Mouse (Mus musculus): ENCODE measurements around the gene Cuedc1. TPM values are rescaled to one million over a fixed set of nuclear protein-coding genes. Genes with fewer than 3 reads are reported as not detected.

Gene Cuedc1
- polyA plus RNA-seq, 1 experiment from 2014 or later, result 46.1 TPM

DNA sequence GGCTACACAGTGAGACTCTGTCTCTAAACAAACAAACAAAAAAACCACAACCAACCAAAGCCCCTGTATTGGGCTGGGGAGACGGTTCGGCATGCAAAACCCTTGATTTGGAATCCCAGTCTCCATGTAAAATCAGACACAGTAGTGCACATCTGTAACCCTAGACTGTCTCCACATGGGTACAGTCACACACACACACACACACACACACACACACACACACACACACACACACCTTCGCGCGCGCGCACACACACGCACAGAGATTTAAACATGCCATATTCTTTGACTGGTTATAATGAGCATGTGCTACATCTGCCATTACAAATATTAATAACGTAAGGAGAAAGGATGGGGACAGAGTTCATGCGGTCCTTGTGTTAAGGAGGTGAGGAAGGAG is 142.4 kb downstream of the Cuedc1 start:
- H3K4me3 ChIP-seq (ENCODE audit: low read depth, low read length), result no peak overlapping the region
- no peak for ATAC-seq
- no peaks in the 10 kb centered on the region for H3K9me3 ChIP-seq (replicated peaks; ENCODE audit: control insufficient read depth, low read length, poor library complexity, severe bottlenecking)
- WGBS, result 43% methylated on average over 10 of the region's 10 CpGs
- peaks cover 31% of the 10 kb centered on the region for H3K4me1 ChIP-seq (ENCODE audit: control insufficient read depth, insufficient read depth, low read length)
- H3K27me3 ChIP-seq (ENCODE audit: control insufficient read depth, insufficient read depth, low read depth, low read length), result no peaks in the 10 kb centered on the region
- peak overlapping the region; percentile 53; the same call in 1 of the 2 replicates for H3K27ac ChIP-seq (ENCODE audit: low read length)
- no peak overlapping the region for H3K4me2 ChIP-seq (ENCODE audit: low read length)
- H3K36me3 ChIP-seq (ENCODE audit: control insufficient read depth, insufficient read depth, low read length), result no peaks in the 10 kb centered on the region
- no peak overlapping the region for H3K9ac ChIP-seq (ENCODE audit: low read depth, low read length)

DNA sequence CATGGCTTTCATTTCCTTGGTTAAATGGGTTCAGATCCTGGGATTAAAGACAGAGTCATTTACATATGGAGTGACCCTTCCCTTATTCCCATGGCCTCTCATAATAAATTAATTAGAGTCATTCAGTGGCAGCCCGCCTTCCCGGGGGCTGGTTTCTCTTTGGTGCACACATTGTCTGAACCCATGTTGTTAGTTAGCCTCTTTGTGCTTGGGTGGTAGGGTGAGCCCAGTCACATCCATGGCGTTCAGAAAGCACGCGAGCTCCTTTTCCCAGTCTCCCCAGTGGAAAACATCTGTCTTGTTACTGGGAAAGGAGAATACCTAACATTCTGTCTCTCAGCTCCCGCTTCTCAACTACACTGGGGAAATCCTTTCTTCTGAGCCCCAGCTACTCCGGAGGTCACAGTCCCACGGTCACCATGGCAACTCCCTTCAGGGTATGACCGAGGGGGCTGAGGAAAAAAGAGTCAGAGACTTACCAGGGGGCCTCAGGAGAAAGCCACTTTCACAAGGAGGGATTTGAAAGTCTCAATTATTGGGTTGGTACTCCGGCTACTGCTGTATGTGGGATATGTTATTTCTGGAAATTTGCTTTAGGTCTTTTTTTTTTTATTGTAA is 143.0 kb downstream of the Cuedc1 start:
- Histone ChIP-seq H3K27ac (ENCODE audit: low read length) (peak overlapping the region; percentile 53), H3K9me3 (replicated peaks; ENCODE audit: control insufficient read depth, low read length, poor library complexity, severe bottlenecking) (no peaks in the 10 kb centered on the region), H3K4me1 (ENCODE audit: control insufficient read depth, insufficient read depth, low read length) (peaks cover 27% of the 10 kb centered on the region), H3K27me3 (ENCODE audit: control insufficient read depth, insufficient read depth, low read depth, low read length) (no peaks in the 10 kb centered on the region), H3K4me3 (ENCODE audit: low read depth, low read length) (no peak overlapping the region), H3K36me3 (ENCODE audit: control insufficient read depth, insufficient read depth, low read length) (no peaks in the 10 kb centered on the region), H3K4me2 (ENCODE audit: low read length) (0 out of 2 replicates have a peak overlapping the region, but pooled peaks have one; percentile 10), H3K9ac (ENCODE audit: low read depth, low read length) (no peak overlapping the region)
- WGBS, result 3% methylated on average over 10 of the region's 10 CpGs
- peak; percentile 68; the same call in 1 of the 2 replicates for ATAC-seq

DNA sequence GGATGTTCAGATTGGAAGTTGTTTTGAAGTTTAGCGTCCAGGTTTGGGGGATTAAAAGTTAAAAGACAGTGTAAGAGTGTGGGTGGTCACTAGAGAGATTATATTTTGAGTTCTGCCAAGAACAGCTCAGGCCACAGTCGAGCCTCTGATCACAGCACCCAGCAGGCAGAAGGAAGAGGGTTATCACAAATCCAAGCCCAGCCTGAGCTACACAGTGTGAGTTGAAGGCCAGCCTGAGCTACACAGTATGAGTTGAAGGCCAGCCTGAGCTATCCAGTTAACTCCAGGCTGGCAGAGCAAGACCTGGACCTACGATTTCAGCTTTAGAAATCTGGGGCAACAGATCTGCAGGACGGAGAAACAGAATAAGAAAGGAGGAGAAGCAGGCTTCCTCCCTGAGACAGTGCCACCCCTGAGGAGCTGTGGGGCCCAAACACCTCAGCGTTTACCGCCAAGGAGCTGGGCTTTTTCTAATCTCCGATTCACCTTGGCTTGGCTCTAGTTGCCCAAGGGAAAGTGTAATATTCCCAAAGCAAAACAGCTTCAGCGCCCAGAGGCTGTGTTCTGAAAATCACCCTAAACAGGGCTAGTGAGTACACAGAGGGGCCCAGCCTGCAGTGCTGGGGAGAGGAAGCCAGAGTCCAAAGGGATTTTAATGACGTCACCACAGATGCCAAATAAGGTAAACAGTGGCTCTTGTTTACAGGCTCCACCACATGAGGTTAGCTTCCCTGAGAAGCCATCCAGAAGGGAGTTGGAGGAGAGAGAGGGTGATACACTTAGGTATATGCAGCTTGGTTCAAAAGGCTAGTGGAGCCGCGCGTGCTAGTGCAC is 143.8 kb downstream of the Cuedc1 start:
- H3K4me2 ChIP-seq (ENCODE audit: low read length), result no peak overlapping the region
- H3K9me3 ChIP-seq (replicated peaks; ENCODE audit: control insufficient read depth, low read length, poor library complexity, severe bottlenecking), result no peaks in the 10 kb centered on the region
- no peak overlapping the region for H3K4me3 ChIP-seq (ENCODE audit: low read depth, low read length)
- H3K9ac ChIP-seq (ENCODE audit: low read depth, low read length), result no peak overlapping the region
- ATAC-seq, result no peak
- H3K27ac ChIP-seq (ENCODE audit: low read length), result peak overlapping the region; percentile 54
- peaks cover 26% of the 10 kb centered on the region for H3K4me1 ChIP-seq (ENCODE audit: control insufficient read depth, insufficient read depth, low read length)
- H3K36me3 ChIP-seq (ENCODE audit: control insufficient read depth, insufficient read depth, low read length), result no peaks in the 10 kb centered on the region
- WGBS, result 28% methylated on average over 12 of the region's 12 CpGs
- H3K27me3 ChIP-seq (ENCODE audit: control insufficient read depth, insufficient read depth, low read depth, low read length), result no peaks in the 10 kb centered on the region

Other genes starting within 250 kb of the Cuedc1 start
- 11.0 and 13.2 TPM in 2 replicates for gene Mks1, start 244.8 kb upstream of the Cuedc1 start, polyA plus RNA-seq (2015; fragmentation: Nextera tagmentation; extraction: Ambion mirVana)
- gene Epx, start 222.5 kb upstream of the Cuedc1 start, polyA plus RNA-seq (2015; fragmentation: Nextera tagmentation; extraction: Ambion mirVana), result 0.34 and 0.57 TPM in 2 replicates
- not detected in 2 replicates for gene Olfr462, start 205.8 kb upstream of the Cuedc1 start, polyA plus RNA-seq (2015; fragmentation: Nextera tagmentation; extraction: Ambion mirVana)
- not detected in 2 replicates for gene Olfr463, start 200.7 kb upstream of the Cuedc1 start, polyA plus RNA-seq (2015; fragmentation: Nextera tagmentation; extraction: Ambion mirVana)
- 0.20 TPM in 2 replicates for gene Olfr464, start 177.1 kb upstream of the Cuedc1 start, polyA plus RNA-seq (2015; fragmentation: Nextera tagmentation; extraction: Ambion mirVana)
- 57.3 and 58.8 TPM in 2 replicates for gene Dynll2, start 110.5 kb upstream of the Cuedc1 start, polyA plus RNA-seq (2015; fragmentation: Nextera tagmentation; extraction: Ambion mirVana)
- 200 and 230 TPM in 2 replicates for gene Srsf1, start 50.7 kb upstream of the Cuedc1 start, polyA plus RNA-seq (2015; fragmentation: Nextera tagmentation; extraction: Ambion mirVana)
- 39.5 and 47.4 TPM in 2 replicates for gene Vezf1, start 29.8 kb upstream of the Cuedc1 start, polyA plus RNA-seq (2015; fragmentation: Nextera tagmentation; extraction: Ambion mirVana)
- 65.4 and 66.9 TPM in 2 replicates for gene Mrps23, start 106.3 kb downstream of the Cuedc1 start, polyA plus RNA-seq (2015; fragmentation: Nextera tagmentation; extraction: Ambion mirVana)
- gene Ccdc182, start 196.0 kb downstream of the Cuedc1 start, polyA plus RNA-seq (2015; fragmentation: Nextera tagmentation; extraction: Ambion mirVana), result 0.17 TPM in 1 of 2 replicates, not detected in the other

Measured in midbrain, embryonic 16.5 days (tissue).